Mouse (Mus musculus) thymus, adult 2 months (tissue): ENCODE data around the gene Gpr156.

ENCODE experiments used
- CTCF ChIP-seq: fragments of 200-500 bp; IDR thresholded peaks from 2 replicates; pipeline ENCODE4 v1.5.1; 2012; ENCODE audit warnings: mild to moderate bottlenecking, control low read depth, low read length, moderate library complexity, borderline replicate concordance; ENCODE audit not compliant: control insufficient read depth, poor library complexity, insufficient read depth; ENCODE audit errors: extremely low read depth
- POLR2A ChIP-seq: fragments of 200-500 bp; IDR thresholded peaks from 2 replicates; pipeline ENCODE4 v1.6.1; 2012; ENCODE audit warnings: mild to moderate bottlenecking, low read length, control low read depth, moderate library complexity; ENCODE audit not compliant: control insufficient read depth, poor library complexity, insufficient read depth; ENCODE audit errors: extremely low read depth

DNA sequence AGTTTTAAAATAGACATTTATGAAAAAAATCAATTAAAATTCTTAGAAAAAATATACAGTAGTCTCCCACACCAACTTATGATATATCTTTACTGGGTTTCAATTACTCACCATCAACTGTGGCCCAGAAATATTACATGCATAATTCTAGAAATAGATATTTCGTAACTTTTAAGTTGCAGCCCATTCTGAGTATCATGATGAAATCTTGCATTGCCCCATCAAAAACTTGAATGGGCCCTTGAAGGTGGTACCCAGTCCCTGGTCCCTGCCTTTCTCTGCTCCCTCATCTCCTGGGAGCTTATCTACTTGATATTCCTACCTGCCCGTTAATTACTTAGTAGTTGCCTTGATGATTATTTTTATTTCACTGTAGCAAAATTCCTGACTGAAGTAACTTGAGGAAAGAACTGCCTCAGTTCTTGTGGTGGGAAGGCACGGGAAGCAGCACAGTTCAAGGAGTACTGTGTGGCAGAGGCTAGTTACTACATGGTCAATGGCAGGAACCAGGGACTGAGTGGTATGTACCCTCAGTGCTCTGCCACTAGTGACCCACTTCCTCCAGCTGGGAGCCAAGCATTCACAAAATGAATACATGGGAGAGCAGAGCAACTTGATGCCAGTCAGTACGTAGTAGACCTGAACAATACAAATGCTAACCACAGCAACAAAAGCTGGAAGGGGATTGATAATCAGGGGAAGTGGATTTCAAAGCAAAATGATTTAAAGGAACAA lies 41.6 kb upstream of the Gpr156 start:
- TF ChIP-seq CTCF (no peak), POLR2A (no peak)
